Mouse (Mus musculus): ENCODE measurements around the gene Pcyt1a. TPM values are rescaled to one million over a fixed set of nuclear protein-coding genes. Genes with fewer than 3 reads are reported as not detected.

Pcyt1a gene
- polyA plus RNA-seq, 1 experiment, result 14.3 TPM

DNA sequence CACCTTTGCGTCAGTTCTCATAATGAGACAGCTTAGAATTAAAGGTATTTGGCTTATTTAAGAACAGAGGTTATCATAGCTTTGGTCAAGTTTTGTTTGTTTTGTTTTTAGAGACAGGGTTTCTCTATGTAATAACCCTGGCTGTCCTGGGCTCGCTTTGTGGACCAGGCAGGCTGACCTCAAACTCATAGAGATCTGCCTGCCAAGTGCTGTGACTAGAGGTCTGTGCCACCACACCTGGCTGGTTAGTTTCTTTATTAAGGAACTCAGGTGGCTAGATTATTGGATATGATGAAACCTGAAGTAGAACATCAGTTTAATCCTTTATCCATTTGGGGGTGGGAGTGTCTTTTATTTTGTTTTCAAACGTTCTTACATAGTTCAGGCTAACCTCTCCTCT is 40.9 kb upstream of the Pcyt1a start:
- peaks cover 31% of the 10 kb centered on the region for H3K36me3 ChIP-seq (ENCODE audit: control insufficient read depth, insufficient read depth)
- no peaks in the 10 kb centered on the region for H3K79me2 ChIP-seq (ENCODE audit: control insufficient read depth, insufficient read depth)
- no peaks in the 10 kb centered on the region for H3K79me3 ChIP-seq (ENCODE audit: low read depth)
- H3K27me3 ChIP-seq (ENCODE audit: control insufficient read depth, insufficient read depth, insufficient read length), result no peaks in the 10 kb centered on the region
- TF ChIP-seq FOSL1 (IDR thresholded peaks at IDR 0.05; ENCODE audit: insufficient read depth, low read length, poor library complexity, severe bottlenecking) (no peak), MAX (IDR thresholded peaks at IDR 0.05) (no peak), MYOG (IDR thresholded peaks at IDR 0.05; ENCODE audit: control insufficient read depth, extremely low read depth, insufficient read length) (no peak), USF1 (IDR thresholded peaks at IDR 0.05; ENCODE audit: low read depth) (no peak)
- no peak overlapping the region for H3ac ChIP-seq (ENCODE audit: control insufficient read depth, insufficient read length, low read depth)
- H3K4me3 ChIP-seq (ENCODE audit: insufficient read depth, poor library complexity, severe bottlenecking), result no peak overlapping the region

DNA sequence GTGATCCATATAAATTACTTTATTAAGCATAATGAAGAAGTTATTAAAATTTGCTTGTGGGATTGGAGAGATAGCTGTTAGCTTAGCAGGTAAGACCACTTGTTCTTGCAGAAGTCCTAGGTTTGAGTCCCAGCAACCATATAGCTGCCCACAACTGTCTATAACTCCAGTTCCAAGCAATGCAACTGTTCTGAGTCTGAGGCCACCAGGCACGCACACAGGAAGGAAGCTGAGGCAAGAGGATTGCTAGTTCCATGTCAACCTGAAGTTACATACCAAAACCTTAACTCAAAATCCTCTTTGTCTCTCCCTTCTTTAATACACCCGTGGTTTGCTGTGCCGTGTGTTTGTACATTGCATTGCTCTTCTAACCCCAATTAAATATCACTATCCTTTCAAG is 39.8 kb upstream of the Pcyt1a start:
- no peak overlapping the region for H3ac ChIP-seq (ENCODE audit: control insufficient read depth, insufficient read length, low read depth)
- TF ChIP-seq MAX (IDR thresholded peaks at IDR 0.05), result no peak
- TF ChIP-seq CTCF (IDR thresholded peaks at IDR 0.05; ENCODE audit: control insufficient read depth, insufficient read depth, insufficient read length), result no peak
- no peak for TF ChIP-seq USF1 (IDR thresholded peaks at IDR 0.05; ENCODE audit: low read depth)
- TF ChIP-seq FOSL1 (IDR thresholded peaks at IDR 0.05; ENCODE audit: insufficient read depth, low read length, poor library complexity, severe bottlenecking), result no peak
- TF ChIP-seq MYOG (IDR thresholded peaks at IDR 0.05; ENCODE audit: control insufficient read depth, extremely low read depth, insufficient read length), result no peak
- TF ChIP-seq CEBPB (IDR thresholded peaks at IDR 0.05; ENCODE audit: low read depth), result no peak
- no peak for TF ChIP-seq MYOD1 (IDR thresholded peaks at IDR 0.05; ENCODE audit: control insufficient read depth, insufficient read length, low read depth)
- H3K36me3 ChIP-seq (ENCODE audit: control insufficient read depth, insufficient read depth), result peaks cover 28% of the 10 kb centered on the region

GRCm38 (mm10) chr16:32395679-32396540 is 34.8 kb upstream of the Pcyt1a start:
- Histone ChIP-seq H3K27me3 (ENCODE audit: control insufficient read depth, insufficient read depth, insufficient read length) (no peaks in the 10 kb centered on the region), H3K79me3 (ENCODE audit: low read depth) (no peaks in the 10 kb centered on the region), H3ac (ENCODE audit: control insufficient read depth, insufficient read length, low read depth) (no peak overlapping the region), H3K4me3 (ENCODE audit: insufficient read depth, poor library complexity, severe bottlenecking) (no peak overlapping the region), H3K79me2 (ENCODE audit: control insufficient read depth, insufficient read depth) (no peaks in the 10 kb centered on the region), H3K36me3 (ENCODE audit: control insufficient read depth, insufficient read depth) (peaks cover 15% of the 10 kb centered on the region)
- no peak for TF ChIP-seq FOSL1 (IDR thresholded peaks at IDR 0.05; ENCODE audit: insufficient read depth, low read length, poor library complexity, severe bottlenecking)
- TF ChIP-seq MYOD1 (IDR thresholded peaks at IDR 0.05; ENCODE audit: control insufficient read depth, insufficient read length, low read depth), result no peak
- TF ChIP-seq MYOG (IDR thresholded peaks at IDR 0.05; ENCODE audit: control insufficient read depth, extremely low read depth, insufficient read length), result no peak
- no peak for TF ChIP-seq USF1 (IDR thresholded peaks at IDR 0.05; ENCODE audit: low read depth)
- TF ChIP-seq CEBPB (IDR thresholded peaks at IDR 0.05; ENCODE audit: low read depth), result no peak
- TF ChIP-seq MAX (IDR thresholded peaks at IDR 0.05), result no peak
- no peak for TF ChIP-seq CTCF (IDR thresholded peaks at IDR 0.05; ENCODE audit: control insufficient read depth, insufficient read depth, insufficient read length)

More for the DNA sequence above, 39.8 kb upstream of the Pcyt1a start:
- no peaks in the 10 kb centered on the region for H3K27me3 ChIP-seq (ENCODE audit: control insufficient read depth, insufficient read depth, insufficient read length)
- no peak overlapping the region for H3K4me3 ChIP-seq (ENCODE audit: insufficient read depth, poor library complexity, severe bottlenecking)
- H3K79me2 ChIP-seq (ENCODE audit: control insufficient read depth, insufficient read depth), result no peaks in the 10 kb centered on the region
- H3K79me3 ChIP-seq (ENCODE audit: low read depth), result no peaks in the 10 kb centered on the region

DNA sequence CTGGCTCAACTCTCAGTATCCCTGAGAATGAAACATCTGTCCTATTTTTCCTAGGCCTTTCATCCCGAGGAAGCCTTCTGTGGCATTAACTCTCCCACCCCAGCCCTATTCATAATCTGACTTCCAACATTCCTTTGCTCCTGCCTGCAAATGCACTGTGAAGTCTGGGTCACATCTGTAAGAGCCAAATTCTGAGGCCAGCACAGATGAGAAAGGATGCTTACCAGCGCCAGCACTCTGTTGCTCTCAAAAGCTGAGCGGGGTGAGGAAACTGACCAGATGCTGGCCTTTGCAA is 34.2 kb upstream of the Pcyt1a start:
- Histone ChIP-seq H3K79me3 (ENCODE audit: low read depth) (no peaks in the 10 kb centered on the region), H3K36me3 (ENCODE audit: control insufficient read depth, insufficient read depth) (peaks cover 10% of the 10 kb centered on the region), H3K27me3 (ENCODE audit: control insufficient read depth, insufficient read depth, insufficient read length) (no peaks in the 10 kb centered on the region), H3K4me3 (ENCODE audit: insufficient read depth, poor library complexity, severe bottlenecking) (no peak overlapping the region), H3ac (ENCODE audit: control insufficient read depth, insufficient read length, low read depth) (no peak overlapping the region), H3K79me2 (ENCODE audit: control insufficient read depth, insufficient read depth) (no peaks in the 10 kb centered on the region)
- no peak for TF ChIP-seq USF1 (IDR thresholded peaks at IDR 0.05; ENCODE audit: low read depth)
- no peak for TF ChIP-seq MAX (IDR thresholded peaks at IDR 0.05)
- no peak for TF ChIP-seq FOSL1 (IDR thresholded peaks at IDR 0.05; ENCODE audit: insufficient read depth, low read length, poor library complexity, severe bottlenecking)
- TF ChIP-seq MYOG (IDR thresholded peaks at IDR 0.05; ENCODE audit: control insufficient read depth, extremely low read depth, insufficient read length), result no peak
- TF ChIP-seq MYOD1 (IDR thresholded peaks at IDR 0.05; ENCODE audit: control insufficient read depth, insufficient read length, low read depth), result no peak
- TF ChIP-seq CEBPB (IDR thresholded peaks at IDR 0.05; ENCODE audit: low read depth), result no peak
- TF ChIP-seq CTCF (IDR thresholded peaks at IDR 0.05; ENCODE audit: control insufficient read depth, insufficient read depth, insufficient read length), result no peak

DNA sequence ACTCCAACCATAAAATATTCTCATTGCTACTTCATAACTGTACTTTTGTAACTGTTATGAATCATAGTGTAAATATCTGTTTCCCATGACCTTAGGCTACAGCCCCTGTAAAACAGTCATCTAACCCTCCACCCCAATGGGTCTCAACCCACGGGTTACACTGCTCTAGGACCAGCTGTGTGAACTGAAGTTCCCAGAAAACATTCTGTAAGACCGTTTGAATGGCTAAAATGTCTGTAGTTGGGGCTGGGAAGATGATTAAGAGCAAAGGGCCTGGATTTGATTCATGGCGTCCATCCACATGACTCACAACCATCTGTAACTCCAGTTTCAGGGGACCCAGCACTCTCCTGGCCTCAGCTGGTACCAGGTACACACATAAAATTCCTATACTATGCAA is 32.5 kb upstream of the Pcyt1a start:
- Histone ChIP-seq H3K79me2 (ENCODE audit: control insufficient read depth, insufficient read depth) (no peaks in the 10 kb centered on the region), H3ac (ENCODE audit: control insufficient read depth, insufficient read length, low read depth) (no peak overlapping the region), H3K27me3 (ENCODE audit: control insufficient read depth, insufficient read depth, insufficient read length) (no peaks in the 10 kb centered on the region), H3K36me3 (ENCODE audit: control insufficient read depth, insufficient read depth) (peaks cover under 1% of the 10 kb centered on the region), H3K4me3 (ENCODE audit: insufficient read depth, poor library complexity, severe bottlenecking) (no peak overlapping the region), H3K79me3 (ENCODE audit: low read depth) (no peaks in the 10 kb centered on the region)
- TF ChIP-seq MAX (IDR thresholded peaks at IDR 0.05), result no peak

- Histone ChIP-seq H3K79me3 (ENCODE audit: low read depth) (no peaks in the 10 kb centered on the region), H3K27me3 (ENCODE audit: control insufficient read depth, insufficient read depth, insufficient read length) (no peaks in the 10 kb centered on the region), H3K36me3 (ENCODE audit: control insufficient read depth, insufficient read depth) (no peaks in the 10 kb centered on the region), H3K79me2 (ENCODE audit: control insufficient read depth, insufficient read depth) (no peaks in the 10 kb centered on the region), H3ac (ENCODE audit: control insufficient read depth, insufficient read length, low read depth) (no peak within 1 kb of the TSS), H3K4me3 (ENCODE audit: insufficient read depth, poor library complexity, severe bottlenecking) (no peak within 1 kb of the TSS)
- TF ChIP-seq MAX (IDR thresholded peaks at IDR 0.05), result no peak
Observed at GRCm38 (mm10) chr16:32400267-32400666, 30.5 kb upstream of the Pcyt1a start, which contains the start of gene Tm4sf19. TSS of gene Tm4sf19 (plus strand) at chr16:32400506.

Measured in C2C12 (cell line).